Mouse (Mus musculus) stomach, postnatal 0 days (tissue): ENCODE measurements at regions not wholly inside any gene's neighbourhood (a gene's known extent, or its start where the extent isn't known, plus 50 kb on each side); places are given as distances from the start of the nearest gene placed in this dataset.

Experiments
- CTCF ChIP-seq: IDR thresholded peaks from 2 replicates; pipeline ENCODE4 v1.5.1; 2016; ENCODE audit warnings: antibody characterized with exemption, low read depth, mild to moderate bottlenecking, moderate library complexity
- EP300 ChIP-seq: optimal IDR thresholded peaks from 2 replicates; pipeline ENCODE3; 2016; ENCODE audit warnings: antibody characterized with exemption

DNA sequence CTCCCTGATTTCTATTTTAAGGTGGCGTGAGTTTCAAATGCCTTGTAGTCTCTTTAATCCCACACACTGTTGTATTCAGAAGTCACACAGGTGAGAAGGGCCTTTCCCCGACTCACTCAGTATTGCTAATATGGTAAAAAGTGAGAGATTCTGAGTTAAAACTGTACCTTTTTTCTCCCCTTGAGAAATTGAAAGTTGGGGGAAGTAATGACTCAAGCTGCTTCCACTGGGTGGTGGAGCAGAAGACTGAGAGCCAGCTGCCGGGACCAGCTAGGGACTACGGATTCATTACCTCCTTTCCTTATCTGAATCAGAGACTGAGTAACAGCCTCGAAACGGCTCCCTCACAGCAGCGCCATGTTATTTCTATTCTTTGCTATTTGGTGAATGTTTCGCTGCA is 214.6 kb upstream of the P2ry1 start:
- TF ChIP-seq CTCF, result no peak
- no peak for TF ChIP-seq EP300
